Mouse (Mus musculus): Measurements from ENCODE around the gene Mrpl39. TPM values are rescaled to one million over a fixed set of nuclear protein-coding genes. Genes with fewer than 3 reads are reported as not detected.
A peak's percentile ranks its signal among the peaks of the same experiment; 100 is the strongest.

The Mrpl39 gene
- 10 to 100 TPM; 20.6 to 31.7 (median 25.7) TPM for polyA plus RNA-seq (2017; shearing (Covaris generic))

GRCm38 (mm10) chr16:84735166-84736105, at the start of gene Mrpl39:
TSS of gene Mrpl39 (minus strand) at chr16:84735742.
- ATAC-seq, result peak; percentile 95

- ATAC-seq, result no peak
These were observed 49.4 kb upstream of the Mrpl39 start for GRCm38 (mm10) chr16:84784966-84785365.

- ATAC-seq, result no peak
These were observed 47.7 kb upstream of the Mrpl39 start for GRCm38 (mm10) chr16:84783279-84783678.

- no peak for ATAC-seq
These were observed 44.2 kb upstream of the Mrpl39 start for GRCm38 (mm10) chr16:84779718-84780117.

- ATAC-seq, result no peak
These were observed 43.5 kb upstream of the Mrpl39 start for GRCm38 (mm10) chr16:84778861-84779630.

- no peak for ATAC-seq
These were observed 42.9 kb upstream of the Mrpl39 start for GRCm38 (mm10) chr16:84778431-84778830.

- no peak for ATAC-seq
These were observed 40.7 kb upstream of the Mrpl39 start for GRCm38 (mm10) chr16:84776089-84776784.

GRCm38 (mm10) chr16:84775356-84775755, 39.8 kb upstream of the Mrpl39 start:
- no peak for ATAC-seq

- ATAC-seq, result peak; percentile 18
These were observed 39.3 kb upstream of the Mrpl39 start for GRCm38 (mm10) chr16:84774761-84775231.

GRCm38 (mm10) chr16:84774003-84774703, 38.6 kb upstream of the Mrpl39 start, which contains the start of gene Jam2:
TSS of gene Jam2 (plus strand) at chr16:84774123.
- peak; percentile 62 for ATAC-seq

- ATAC-seq, result no peak
These were observed 37.8 kb upstream of the Mrpl39 start for GRCm38 (mm10) chr16:84773268-84773861.

- no peak for ATAC-seq
These were observed 37.1 kb upstream of the Mrpl39 start for GRCm38 (mm10) chr16:84772496-84773267.

GRCm38 (mm10) chr16:84771461-84771860, 35.9 kb upstream of the Mrpl39 start:
- no peak for ATAC-seq

- no peak for ATAC-seq
These were observed 35.3 kb upstream of the Mrpl39 start for GRCm38 (mm10) chr16:84770891-84771290.

- ATAC-seq, result no peak
These were observed 34.3 kb upstream of the Mrpl39 start for GRCm38 (mm10) chr16:84769619-84770464.

GRCm38 (mm10) chr16:84769182-84769581, 33.6 kb upstream of the Mrpl39 start:
- no peak for ATAC-seq

GRCm38 (mm10) chr16:84767956-84768355, 32.4 kb upstream of the Mrpl39 start:
- no peak for ATAC-seq

- ATAC-seq, result no peak
These were observed 10.3 kb upstream of the Mrpl39 start for GRCm38 (mm10) chr16:84745721-84746306.
